Mouse (Mus musculus) frontal cortex, adult (tissue): Measurements from ENCODE around the gene Gm9745.
A peak's percentile ranks its signal among the peaks of the same experiment; 100 is the strongest.
"Not testable (repeated sequence)": the region's sequence is repeated elsewhere in the genome, so short reads cannot be mapped to it uniquely, and the experiment has no call there.

Experiments
- ATAC-seq: cut with Nextera tagmentation; 2 replicates; pipeline ENCODE4 v1.9.2; 2017; ENCODE audit warnings: mild to moderate bottlenecking, moderate library complexity, mixed read lengths; ENCODE audit not compliant: low TSS enrichment

Gm9745 gene

DNA sequence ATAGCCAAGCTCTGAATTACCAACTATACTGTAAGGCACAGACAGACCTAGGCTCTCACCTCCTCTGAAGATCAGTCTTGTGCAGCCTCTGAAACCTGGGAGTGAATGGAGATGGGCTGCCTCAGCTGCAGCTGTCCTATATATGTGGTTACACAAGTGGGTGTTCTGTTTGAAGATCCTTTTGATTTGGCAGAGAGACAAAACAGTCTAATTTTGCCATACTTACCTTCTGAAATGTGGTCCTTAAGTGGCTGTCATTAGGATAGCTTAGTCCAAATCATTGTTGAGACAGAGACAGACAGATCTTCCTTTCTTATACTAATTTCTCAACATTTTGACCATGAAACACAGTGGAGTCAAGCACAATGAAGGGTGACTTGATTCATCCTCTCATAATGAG, at the start of gene Gm9745:
Gene Gm9745, minus strand, starts transcription at position 101 of the 400 bp plus-strand sequence.
- peak; percentile 76 for ATAC-seq

DNA sequence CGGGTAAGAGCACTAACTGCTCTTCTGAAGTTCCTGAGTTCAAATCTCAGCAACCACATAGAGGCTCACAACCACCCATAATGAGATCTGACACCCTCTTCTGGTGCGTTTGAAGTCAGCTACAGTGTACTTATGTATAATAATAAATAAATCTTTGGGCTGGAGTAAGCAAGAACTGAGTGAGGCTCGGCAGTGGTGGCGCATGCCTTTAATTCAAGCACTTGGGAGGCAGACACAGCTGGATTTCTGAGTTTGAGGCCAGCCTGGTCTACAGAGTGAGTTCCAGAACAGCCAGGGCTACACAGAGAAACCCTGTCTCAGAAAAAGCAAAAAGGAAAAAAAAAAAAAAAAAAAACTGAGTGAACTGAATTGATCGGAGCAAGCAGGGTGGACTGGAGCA, 49.2 kb upstream of the Gm9745 start:
- not testable (repeated sequence) for ATAC-seq

DNA sequence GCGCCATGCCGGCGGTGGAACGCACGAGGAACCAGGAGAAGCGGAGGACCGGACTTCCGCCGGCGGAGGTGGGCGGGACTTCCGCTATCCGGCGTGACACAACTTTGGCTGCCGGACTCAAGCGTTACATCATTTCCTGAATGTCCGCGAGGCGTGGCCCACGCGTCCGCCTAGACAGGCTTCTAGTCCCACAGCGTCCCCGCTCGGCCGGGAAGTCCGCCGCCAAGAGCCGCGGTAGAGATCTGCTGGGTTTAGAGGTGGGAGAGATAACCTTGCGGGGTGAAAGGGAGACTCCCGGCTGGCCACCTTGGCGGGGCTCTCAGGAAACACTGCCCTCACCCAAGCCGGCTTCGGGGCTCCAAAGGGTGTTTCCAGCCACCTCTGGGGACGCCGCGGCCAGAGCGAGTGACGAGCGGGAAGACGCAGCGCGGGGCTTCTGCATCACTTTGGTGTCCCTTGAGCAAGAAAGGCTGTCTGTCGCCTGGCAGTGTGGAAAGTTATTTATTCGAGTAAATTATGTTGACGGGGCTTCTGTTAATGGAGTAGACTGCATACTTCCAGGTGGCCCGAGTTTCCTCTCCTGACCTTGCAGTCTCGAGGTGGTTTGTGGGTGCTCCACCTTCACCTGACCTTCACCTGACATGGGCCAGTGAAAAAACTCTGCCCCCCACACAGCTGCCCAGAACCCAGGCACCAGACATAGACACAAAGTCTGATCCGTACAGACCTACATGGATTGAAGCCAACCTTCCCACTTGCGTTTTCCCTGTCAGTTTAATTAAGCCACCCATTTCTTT, 48.2 kb upstream of the Gm9745 start, which contains the start of gene Gtpbp4:
Gene Gtpbp4, minus strand, starts transcription at position 94 of the 797 bp plus-strand sequence.
- ATAC-seq = peak; percentile 99

DNA sequence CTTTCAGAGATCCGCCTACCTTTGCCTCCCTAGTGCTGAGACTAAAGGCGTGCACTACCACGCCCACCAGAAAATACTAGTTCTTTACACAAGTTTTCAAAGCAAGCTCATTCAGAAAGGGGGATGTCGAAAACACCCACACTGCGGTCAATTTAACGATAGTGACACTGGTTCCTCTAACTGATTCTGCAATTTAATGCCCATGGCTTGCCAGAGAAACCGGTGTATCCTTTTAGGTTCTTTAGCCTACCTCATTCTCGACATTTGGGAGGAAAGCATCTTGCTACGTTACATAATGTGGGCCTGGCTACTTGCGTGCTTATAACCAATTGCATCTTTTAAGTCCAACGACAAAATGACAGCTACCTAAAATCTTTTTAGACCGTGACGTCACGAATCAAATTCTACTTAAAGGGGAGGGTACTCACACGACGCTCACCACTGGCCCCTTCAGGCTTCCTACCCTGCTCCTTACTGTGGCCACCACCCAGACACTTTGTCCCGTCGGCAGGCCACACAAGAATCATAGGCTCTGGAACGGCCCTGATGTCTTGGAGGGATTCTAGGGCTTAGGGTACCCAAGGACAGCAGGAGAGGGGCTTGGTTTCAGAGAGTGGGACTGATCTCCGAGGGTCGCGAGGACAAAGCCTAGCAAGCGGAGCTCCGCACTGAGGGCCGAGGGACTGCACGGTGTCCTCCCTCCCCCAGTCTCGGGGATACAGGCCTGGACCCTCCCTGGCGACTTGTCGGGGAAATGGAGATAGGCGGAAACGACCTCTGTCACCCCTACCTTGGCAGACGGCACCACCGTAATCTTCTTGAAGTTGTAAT, 47.3 kb upstream of the Gm9745 start:
- peak; percentile 49 for ATAC-seq

DNA sequence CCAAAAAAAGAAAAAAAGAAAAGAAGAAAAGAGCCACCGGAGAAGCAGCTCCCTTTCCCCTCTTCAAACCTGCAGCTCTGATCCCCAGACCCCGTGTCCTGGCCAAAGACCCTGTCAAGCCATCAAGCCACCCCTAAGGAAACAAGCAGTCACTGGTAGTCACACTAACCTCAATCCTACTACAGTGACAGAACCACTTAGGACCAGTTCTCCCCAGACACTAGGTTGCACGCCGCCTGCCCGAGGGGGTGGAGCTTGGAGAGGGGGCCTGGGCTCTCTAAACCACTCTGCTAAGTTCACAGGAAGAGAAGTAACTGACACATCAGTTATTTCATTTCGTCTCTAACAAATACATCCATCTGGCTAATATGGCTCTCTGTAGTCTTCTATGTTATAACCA, 44.2 kb upstream of the Gm9745 start:
- ATAC-seq = no peak

DNA sequence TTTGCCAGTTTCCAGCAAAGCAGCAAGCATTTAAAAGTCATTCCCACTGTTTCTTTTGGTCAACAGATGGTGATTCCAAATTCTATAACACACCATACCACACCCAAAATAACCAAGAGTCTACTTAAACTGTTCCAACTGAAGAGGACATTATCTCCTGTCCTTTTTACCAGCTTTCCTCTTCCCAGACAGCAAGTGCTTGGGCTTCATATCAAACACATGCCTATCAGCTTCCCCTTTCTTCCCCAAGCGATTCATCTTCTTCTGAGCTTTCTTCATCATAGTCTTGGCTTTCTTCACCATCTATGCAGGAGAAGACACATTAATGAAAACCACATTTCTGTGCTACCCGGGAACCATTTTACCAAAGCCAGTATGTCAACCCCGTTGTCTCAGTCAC, 24.9 kb upstream of the Gm9745 start:
- 0 out of 2 replicates have a peak, but pooled peaks have one; percentile 27 for ATAC-seq

DNA sequence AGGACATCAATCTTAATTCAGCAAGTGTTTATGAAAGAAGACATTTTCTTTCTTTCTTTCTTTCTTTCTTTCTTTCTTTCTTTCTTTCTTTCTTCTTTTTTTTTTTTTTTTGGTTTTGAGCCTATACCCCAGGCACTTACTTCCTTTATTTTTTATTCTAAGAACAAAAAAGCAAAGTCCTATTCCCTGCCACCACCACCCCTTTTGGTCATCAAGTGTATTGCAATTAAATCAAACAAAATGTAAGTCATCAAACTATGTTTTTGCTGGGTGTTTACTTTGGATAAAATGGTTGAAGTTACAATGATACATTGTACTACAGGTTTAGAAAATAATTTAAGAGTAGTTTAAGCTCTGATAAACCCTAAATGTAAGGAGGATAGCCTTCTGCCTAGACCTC, 24.3 kb upstream of the Gm9745 start:
- ATAC-seq = no peak

DNA sequence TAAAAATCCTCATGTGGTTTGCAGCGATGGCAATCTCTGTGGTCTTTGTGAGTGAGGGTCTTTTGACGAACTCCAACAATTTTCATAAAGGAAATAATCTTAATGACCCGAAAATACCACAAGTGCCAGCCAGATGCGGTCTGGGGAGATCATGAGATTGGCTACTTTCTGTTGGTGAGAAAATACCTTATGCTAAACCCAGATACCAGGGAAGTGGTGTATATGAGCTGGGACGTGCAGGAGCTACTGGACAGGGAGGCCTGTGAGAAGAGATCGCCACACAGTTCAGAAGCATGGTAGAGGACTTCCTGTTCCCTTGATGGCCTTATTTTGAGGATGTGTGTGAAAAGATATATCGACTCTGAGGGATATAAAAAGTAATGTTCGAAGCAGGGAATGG, 19.7 kb upstream of the Gm9745 start:
- ATAC-seq = no peak

DNA sequence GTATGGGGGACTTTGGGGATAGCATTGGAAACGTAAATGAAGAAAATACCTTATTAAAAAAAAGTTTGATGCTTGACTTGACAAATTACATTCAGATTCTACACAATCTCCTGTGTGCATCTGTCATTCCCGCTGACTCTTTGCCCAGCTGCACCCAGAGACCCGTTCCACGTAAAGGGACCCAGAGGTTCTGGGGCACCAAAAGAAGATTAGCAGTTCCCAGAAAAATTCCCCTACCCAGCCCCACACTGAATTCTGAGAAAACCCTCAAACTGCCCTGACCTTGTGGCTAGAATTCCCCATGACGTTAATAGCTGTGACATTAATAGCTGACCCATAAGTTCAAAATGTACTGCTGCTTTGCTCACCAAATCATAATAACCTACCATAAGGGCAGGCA, 17.2 kb upstream of the Gm9745 start:
- ATAC-seq = no peak

DNA sequence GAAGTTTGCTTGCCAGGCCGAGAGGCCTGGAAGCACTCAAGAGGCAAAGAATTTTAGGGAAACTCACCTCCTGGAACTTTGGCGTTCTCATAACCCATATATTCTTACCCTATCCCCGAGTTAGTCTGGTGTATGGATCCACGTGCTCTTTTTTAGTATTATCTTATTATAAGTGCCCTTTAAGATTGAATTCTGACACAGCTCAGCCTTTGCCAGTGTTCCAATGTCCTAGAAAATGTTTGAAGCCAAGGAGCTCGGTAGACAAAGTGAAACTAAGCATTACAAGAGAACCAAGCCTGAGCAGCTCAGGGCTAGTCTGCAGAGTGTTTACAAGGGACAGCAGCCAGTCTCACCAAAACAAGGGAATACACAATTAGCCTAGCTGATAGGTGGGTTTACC, 14.2 kb upstream of the Gm9745 start:
- ATAC-seq = not testable (repeated sequence)

DNA sequence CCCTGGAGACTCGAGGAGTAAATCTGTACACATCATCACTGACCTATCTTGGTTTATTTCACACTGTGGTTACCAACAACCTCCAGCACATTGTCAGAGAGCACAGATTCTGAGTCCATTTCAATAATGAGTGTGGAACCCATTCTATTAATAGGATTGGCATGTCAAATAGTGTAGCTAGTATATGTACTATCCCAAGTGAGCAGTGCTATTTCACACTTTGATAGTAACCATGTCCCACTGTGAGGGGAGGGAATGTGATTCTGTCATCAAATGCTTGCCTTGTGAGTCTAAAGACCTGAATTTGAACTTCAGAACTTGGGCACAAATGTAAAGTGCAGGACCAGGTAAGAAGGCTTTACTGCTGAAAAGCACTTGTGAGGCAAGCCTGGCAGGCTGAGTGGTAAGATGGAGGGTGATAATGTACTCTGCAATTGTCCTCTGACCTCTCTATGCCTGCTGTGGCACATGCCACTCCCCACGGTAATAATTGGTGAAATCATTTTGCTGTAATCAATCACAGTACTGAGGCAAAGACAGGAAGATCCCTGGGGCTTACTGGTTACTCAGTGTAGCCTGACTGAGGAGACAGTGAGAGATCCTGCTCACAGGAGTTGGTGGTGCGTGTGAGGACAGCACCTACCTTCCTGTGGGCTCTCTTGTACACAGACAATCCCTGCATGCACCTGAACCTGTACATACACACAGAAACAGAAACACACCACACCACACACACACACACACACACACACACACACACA, 13.3 kb upstream of the Gm9745 start:
- ATAC-seq = not testable (repeated sequence)

DNA sequence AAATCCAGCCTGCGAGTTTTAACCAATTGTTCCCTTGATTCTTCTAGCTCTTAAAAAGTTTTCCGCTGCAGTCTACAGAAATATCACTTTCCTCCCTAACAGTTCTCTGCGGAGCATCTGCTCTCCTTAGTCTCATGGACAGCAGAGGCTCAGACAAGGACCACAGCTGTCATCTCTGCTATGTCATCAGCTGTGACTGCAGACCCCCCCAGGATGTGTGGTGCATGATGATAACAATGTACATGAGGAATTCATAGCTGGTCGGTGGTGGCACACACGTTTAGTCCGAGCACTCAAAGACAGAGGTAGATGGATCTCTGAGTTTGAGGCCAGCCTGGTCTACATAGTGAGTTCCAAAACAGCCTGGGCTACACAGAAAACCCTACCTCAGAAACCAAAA, 11.5 kb upstream of the Gm9745 start:
- not testable (repeated sequence) for ATAC-seq

DNA sequence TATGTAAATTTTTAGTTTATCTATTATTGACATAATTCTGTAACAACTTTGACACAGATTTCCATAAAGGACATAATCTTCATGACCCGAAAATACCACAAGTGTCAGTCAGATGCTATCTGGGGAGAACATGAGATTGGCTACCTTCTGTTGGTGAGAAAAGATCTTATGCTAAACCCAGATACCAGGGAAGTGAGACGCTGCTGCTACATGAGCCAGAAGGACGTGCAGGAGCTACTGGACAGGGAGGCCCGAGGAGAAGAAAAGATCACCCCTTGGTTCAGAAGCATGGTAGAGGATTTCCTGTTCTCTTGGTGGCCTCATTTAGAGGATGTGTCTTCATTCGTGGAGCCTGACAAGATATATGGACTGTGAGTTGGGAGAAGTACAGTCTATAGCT, 11.0 kb upstream of the Gm9745 start:
- ATAC-seq = not testable (repeated sequence)

DNA sequence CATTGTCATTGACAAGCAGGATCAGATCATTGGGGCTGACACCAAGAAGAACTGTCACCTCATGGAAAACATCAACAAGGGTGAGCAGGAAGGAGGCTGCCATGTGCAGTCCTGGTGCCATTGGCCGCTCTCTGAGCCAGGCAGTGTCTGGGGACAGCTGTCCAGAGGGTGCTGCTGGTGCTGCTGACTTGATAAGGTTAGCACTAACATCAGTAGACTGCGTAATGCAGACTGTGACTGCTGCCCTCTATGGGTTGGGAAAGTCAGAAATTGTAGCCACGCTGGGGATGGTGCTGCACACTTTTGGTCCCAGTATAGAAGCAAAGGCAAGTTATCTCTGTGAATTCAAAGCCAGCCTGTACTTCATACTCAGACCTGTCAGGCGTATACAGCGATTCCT, 8.8 kb upstream of the Gm9745 start:
- peak; percentile 39; the same call in 1 of the 2 replicates for ATAC-seq

DNA sequence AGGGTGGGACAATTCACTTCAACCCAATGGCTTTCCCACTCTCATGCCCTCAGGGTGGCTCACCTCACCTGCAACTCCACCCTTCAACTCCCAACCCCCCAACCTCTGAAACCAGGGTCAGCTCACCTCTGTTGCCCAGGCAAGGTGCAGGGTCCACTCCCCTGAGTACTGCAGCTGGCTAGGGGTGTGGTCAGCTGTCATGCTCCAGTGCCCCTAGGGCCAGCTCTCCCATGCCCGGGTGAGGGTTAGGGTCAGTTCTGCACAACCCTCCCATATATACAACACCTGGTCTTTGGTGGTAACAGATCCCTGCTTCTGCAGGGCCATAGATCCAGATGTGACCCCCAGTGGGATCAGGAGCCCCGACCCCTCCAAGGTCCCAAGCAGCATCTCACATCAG, 7.1 kb upstream of the Gm9745 start:
- ATAC-seq = not testable (repeated sequence)

DNA sequence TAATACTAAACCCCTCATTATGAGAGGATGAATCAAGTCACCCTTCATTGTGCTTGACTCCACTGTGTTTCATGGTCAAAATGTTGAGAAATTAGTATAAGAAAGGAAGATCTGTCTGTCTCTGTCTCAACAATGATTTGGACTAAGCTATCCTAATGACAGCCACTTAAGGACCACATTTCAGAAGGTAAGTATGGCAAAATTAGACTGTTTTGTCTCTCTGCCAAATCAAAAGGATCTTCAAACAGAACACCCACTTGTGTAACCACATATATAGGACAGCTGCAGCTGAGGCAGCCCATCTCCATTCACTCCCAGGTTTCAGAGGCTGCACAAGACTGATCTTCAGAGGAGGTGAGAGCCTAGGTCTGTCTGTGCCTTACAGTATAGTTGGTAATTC, 4.5 kb upstream of the Gm9745 start, which contains the start of gene Idi2:
Gene Idi2, plus strand, starts transcription at position 301 of the 400 bp plus-strand sequence.
- ATAC-seq = peak; percentile 74

DNA sequence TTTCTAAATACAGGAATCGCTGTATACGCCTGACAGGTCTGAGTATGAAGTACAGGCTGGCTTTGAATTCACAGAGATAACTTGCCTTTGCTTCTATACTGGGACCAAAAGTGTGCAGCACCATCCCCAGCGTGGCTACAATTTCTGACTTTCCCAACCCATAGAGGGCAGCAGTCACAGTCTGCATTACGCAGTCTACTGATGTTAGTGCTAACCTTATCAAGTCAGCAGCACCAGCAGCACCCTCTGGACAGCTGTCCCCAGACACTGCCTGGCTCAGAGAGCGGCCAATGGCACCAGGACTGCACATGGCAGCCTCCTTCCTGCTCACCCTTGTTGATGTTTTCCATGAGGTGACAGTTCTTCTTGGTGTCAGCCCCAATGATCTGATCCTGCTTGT, 4.2 kb downstream of the Gm9745 start:
- peak; percentile 75 for ATAC-seq

DNA sequence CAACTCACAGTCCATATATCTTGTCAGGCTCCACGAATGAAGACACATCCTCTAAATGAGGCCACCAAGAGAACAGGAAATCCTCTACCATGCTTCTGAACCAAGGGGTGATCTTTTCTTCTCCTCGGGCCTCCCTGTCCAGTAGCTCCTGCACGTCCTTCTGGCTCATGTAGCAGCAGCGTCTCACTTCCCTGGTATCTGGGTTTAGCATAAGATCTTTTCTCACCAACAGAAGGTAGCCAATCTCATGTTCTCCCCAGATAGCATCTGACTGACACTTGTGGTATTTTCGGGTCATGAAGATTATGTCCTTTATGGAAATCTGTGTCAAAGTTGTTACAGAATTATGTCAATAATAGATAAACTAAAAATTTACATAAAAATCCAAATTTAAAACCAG, 6.3 kb downstream of the Gm9745 start:
- ATAC-seq = not testable (repeated sequence)

DNA sequence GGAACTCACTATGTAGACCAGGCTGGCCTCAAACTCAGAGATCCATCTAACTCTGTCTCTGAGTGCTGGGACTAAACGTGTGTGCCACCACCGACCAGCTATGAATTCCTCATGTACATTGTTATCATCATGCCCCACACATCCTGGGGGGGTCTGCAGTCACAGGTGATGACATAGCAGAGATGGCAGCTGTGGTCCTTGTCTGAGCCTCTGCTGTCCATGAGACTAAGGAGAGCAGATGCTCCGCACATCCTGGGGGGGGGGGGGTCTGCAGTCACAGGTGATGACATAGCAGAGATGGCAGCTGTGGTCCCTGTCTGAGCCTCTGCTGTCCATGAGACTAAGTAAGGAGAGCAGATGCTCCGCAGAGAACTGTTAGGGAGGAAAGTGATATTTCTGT, 6.9 kb downstream of the Gm9745 start:
- not testable (repeated sequence) for ATAC-seq

DNA sequence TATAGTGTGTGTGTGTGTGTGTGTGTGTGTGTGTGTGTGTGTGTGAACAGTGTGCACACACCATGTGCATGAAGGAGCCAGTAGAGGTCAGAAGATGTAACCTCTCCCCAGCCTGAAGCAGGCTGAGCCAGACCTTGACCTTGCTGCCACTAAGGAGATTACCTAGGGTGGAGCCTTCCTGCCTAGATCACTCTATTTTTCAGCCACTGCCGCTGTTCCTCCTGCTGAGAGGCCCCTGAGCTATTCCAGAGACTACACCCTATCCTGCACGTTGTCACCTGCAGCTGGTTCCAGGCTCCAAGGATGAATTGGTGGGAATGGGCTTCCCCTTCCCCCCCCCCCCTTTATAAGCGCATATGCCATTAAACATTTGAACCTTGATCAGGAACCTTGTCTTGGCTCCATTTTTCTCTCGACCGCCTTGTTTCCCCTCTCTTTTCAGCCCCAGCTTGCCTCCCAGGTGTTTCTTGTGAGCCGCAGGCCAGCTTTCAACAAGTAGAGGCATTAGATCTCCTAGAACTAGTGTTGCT, 10.4 kb downstream of the Gm9745 start:
- not testable (repeated sequence) for ATAC-seq

DNA sequence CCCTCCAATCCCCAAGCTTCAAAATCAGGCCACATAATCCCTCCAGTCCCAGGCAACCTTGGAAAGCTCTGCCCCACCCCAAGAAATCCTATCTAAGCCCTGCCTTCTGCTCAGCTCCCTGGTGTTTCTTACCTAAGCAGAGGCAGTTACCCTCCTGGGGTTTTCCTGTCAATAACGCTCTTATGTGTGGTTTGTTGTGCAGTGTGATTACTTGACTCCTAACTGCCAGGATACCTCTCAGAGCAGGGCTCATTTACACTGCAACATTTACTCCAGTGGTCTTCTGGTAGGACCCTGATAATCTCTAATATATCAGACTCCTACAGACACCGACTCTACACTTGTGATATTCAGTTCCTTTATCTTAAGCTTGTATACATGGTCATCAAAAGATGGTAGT, 14.5 kb downstream of the Gm9745 start:
- ATAC-seq = no peak

DNA sequence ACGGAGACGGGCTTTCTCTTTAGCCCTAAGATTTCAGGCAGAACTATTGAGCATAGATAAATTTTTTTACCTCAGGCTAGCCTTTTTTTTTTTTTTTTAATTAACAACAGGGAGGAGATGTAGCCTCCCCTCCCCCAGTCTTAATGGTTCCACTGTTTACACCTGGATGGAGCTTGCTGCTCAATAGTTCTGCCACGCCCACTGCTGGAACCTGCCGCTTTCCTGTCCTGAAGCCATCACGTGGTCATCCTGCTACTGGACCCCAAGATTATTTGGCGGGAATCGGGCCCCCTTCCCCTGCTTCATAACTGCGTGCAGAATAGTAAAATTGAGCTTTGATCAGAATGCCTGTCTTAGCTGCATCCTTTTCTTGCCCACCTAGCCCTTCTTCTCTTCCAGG, 34.1 kb downstream of the Gm9745 start:
- ATAC-seq = not testable (repeated sequence)
